8 mouse cellular contexts compared by ENCODE assay signal in genomic region chr12:20233454-20233831, GRCm38 (mm10).
A peak's percentile ranks its signal among the peaks of the same experiment; 100 is the strongest.
DNase-seq lines count a peak whose midpoint lies in the region; ATAC-seq lines count a peak whose summit lies in the region.

No protein-coding gene starts in this region.

- peaks cover 14% of the 10 kb centered on the region for H3K27me3 ChIP-seq in kidney, embryonic 15.5 days
- peaks cover 5% of the 10 kb centered on the region; the same call in 1 of the 2 replicates for H3K27me3 ChIP-seq in intestine, embryonic 14.5 days (replicated peaks; ENCODE audit: control insufficient read depth, insufficient read depth, low read length)

- 69% methylated on average over 17 of the region's 17 CpGs for WGBS in kidney, embryonic 15.5 days
- WGBS in intestine, embryonic 14.5 days, result 64% methylated on average over 17 of the region's 17 CpGs

- peak; percentile 44; the same call in 1 of the 2 replicates for ATAC-seq in kidney, embryonic 15.5 days (replicated peaks; ENCODE audit: low FRiP score)
- peak; percentile 29; the same call in 1 of the 2 replicates for ATAC-seq in intestine, embryonic 14.5 days (replicated peaks; ENCODE audit: low FRiP score, low TSS enrichment, low read depth)
- ATAC-seq in monocyte, adult 5-6 weeks (replicated peaks; ENCODE audit: insufficient number of reproducible peaks, low FRiP score, low TSS enrichment, poor library complexity, severe bottlenecking), result peak; percentile 18; the same call in 1 of the 2 replicates

- H3K4me1 ChIP-seq in kidney, embryonic 15.5 days, result no peaks in the 10 kb centered on the region
- no peaks in the 10 kb centered on the region for H3K4me1 ChIP-seq in intestine, embryonic 14.5 days (replicated peaks; ENCODE audit: control insufficient read depth, insufficient read depth, low read length)

- peaks cover 58% of the 10 kb centered on the region for H3K9me3 ChIP-seq in kidney, embryonic 15.5 days (replicated peaks)
- H3K9me3 ChIP-seq in intestine, embryonic 14.5 days (ENCODE audit: control insufficient read depth, low read length), result peaks cover 57% of the 10 kb centered on the region

- peaks cover 36% of the 10 kb centered on the region for H3K36me3 ChIP-seq in kidney, embryonic 15.5 days
- no peaks in the 10 kb centered on the region for H3K36me3 ChIP-seq in intestine, embryonic 14.5 days (ENCODE audit: control insufficient read depth, insufficient read depth, low read length)

- H3K4me3 ChIP-seq in kidney, embryonic 15.5 days (replicated peaks), result no peak overlapping the region
- H3K4me3 ChIP-seq in intestine, embryonic 14.5 days (ENCODE audit: low read depth, low read length), result no peak overlapping the region

- H3K4me2 ChIP-seq in kidney, embryonic 15.5 days, result no peak overlapping the region
- no peak overlapping the region for H3K4me2 ChIP-seq in intestine, embryonic 14.5 days (ENCODE audit: low read length)

- no peak overlapping the region for H3K9ac ChIP-seq in kidney, embryonic 15.5 days
- H3K9ac ChIP-seq in intestine, embryonic 14.5 days (ENCODE audit: low read length), result no peak overlapping the region

- H3K27ac ChIP-seq in kidney, embryonic 15.5 days, result no peak overlapping the region
- no peak overlapping the region for H3K27ac ChIP-seq in intestine, embryonic 14.5 days (ENCODE audit: low read depth)

- no peak for DNase-seq in kidney, postnatal 36 days
- peak; percentile 62 for DNase-seq in embryo, embryonic 9.5 days (ENCODE audit: extremely low spot score)
- DNase-seq in intestine, embryonic 14.5 days (ENCODE audit: low spot score), result no peak
- no peak for DNase-seq in right cerebral cortex, postnatal 10 days (ENCODE audit: low spot score in 2 of 2)
- DNase-seq in c-Kit-positive CD71-positive TER-119-positive erythroid progenitor cells, embryonic 14.5 days (ENCODE audit: low spot score), result no peak
- DNase-seq in cerebellum, postnatal 14 days, result no peak
